In genomic region chr5:35755131-35755733, GRCm38 (mm10) we compare ENCODE assay signal across 7 mouse cellular contexts. TPM values are rescaled to one million over a fixed set of nuclear protein-coding genes. Genes with fewer than 3 reads are reported as not detected.
DNase-seq lines count a peak whose midpoint lies in the region; ATAC-seq lines count a peak whose summit lies in the region.

No protein-coding gene starts in this region.

- peaks cover 26% of the 10 kb centered on the region for H3K4me1 ChIP-seq in neural tube, embryonic 15.5 days

- no peak overlapping the region for H3K27ac ChIP-seq in neural tube, embryonic 15.5 days (replicated peaks)

- no peak for ATAC-seq in neural tube, embryonic 15.5 days (ENCODE audit: low FRiP score)

- H3K9ac ChIP-seq in neural tube, embryonic 15.5 days (replicated peaks) = no peak overlapping the region

- DNase-seq in neural tube, embryonic 10.5 days (ENCODE audit: extremely low spot score, low spot score) = peak; percentile 60
- peak; percentile 93 for DNase-seq in adipocyte (ENCODE audit: low spot score)
- DNase-seq in cerebellum, postnatal 25 days = peak; percentile 69 to 81
- DNase-seq in heart, postnatal 14 days = peak; percentile 63 to 80
- DNase-seq in lung, adult 18-20 months = peak; percentile 65 to 71
- peak; percentile 48 for DNase-seq in right cerebral cortex, postnatal 14 days

- no peak overlapping the region for H3K4me2 ChIP-seq in neural tube, embryonic 15.5 days

- no peaks in the 10 kb centered on the region for H3K36me3 ChIP-seq in neural tube, embryonic 15.5 days

- intact Hi-C loops in heart, postnatal 14 days (cut with DNase I) = loop anchor here (1.0 to 5.0 kb wide), 2 partner anchors 54 to 158 kb away; no protein-coding TSS in a partner anchor

- H3K4me3 ChIP-seq in neural tube, embryonic 15.5 days (replicated peaks) = no peak overlapping the region

- H3K9me3 ChIP-seq in neural tube, embryonic 15.5 days (replicated peaks) = no peaks in the 10 kb centered on the region

- 23% methylated on average over 5 of the region's 5 CpGs for WGBS in neural tube, embryonic 15.5 days

- peaks cover 20% of the 10 kb centered on the region for H3K27me3 ChIP-seq in neural tube, embryonic 15.5 days (replicated peaks)

RNA-seq across cellular contexts. Expression of gene Ablim2, which starts 2.4 kb away (rescaled TPM):
- polyA plus RNA-seq in neural tube, embryonic 15.5 days (2015; fragmentation: Nextera tagmentation; extraction: Ambion mirVana) = 29.5 and 31.8 TPM in 2 replicates
- 10 to 100 TPM; 12.2 to 17.5 TPM for total RNA-seq in heart, postnatal 14 days (2021)

RNA-seq across cellular contexts. Expression of gene Sh3tc1, which starts 15.4 kb away (rescaled TPM):
- polyA plus RNA-seq in neural tube, embryonic 15.5 days (2015; fragmentation: Nextera tagmentation; extraction: Ambion mirVana) = 3.6 and 4.1 TPM in 2 replicates
- 10 to 100 TPM in 1 of 2 experiments, 1 to 10 TPM in 1; 9.8 to 10.6 TPM for total RNA-seq in heart, postnatal 14 days (2021)
